Mouse (Mus musculus): ENCODE data around the gene Tcl1.
A peak's percentile ranks its signal among the peaks of the same experiment; 100 is the strongest.
"Not testable (repeated sequence)": the region's sequence is repeated elsewhere in the genome, so short reads cannot be mapped to it uniquely, and the experiment has no call there.

Gene Tcl1

GRCm38 (mm10) chr12:105181040-105181644 is 41.5 kb downstream of the Tcl1 start:
- DNase-seq (ENCODE audit: low read depth in 2 of 2, low spot score in 2 of 2): not testable (repeated sequence)

- DNase-seq (ENCODE audit: low read depth in 2 of 2, low spot score in 2 of 2): not testable (repeated sequence)
Measured at GRCm38 (mm10) chr12:105176044-105176443, 46.5 kb downstream of the Tcl1 start, which contains the start of gene Tcl1b5. Gene Tcl1b5, plus strand, starts transcription at chr12:105176344.

GRCm38 (mm10) chr12:105174318-105174717 is 48.3 kb downstream of the Tcl1 start:
- peak in 1 of 2 experiments; percentile 15 for DNase-seq (ENCODE audit: low read depth in 2 of 2, low spot score in 2 of 2)

GRCm38 (mm10) chr12:105173366-105173765 is 49.2 kb downstream of the Tcl1 start:
- DNase-seq (ENCODE audit: low read depth in 2 of 2, low spot score in 2 of 2): no peak

Data from CD8-positive naive resting alpha-beta T cell, adult 2 months (primary cell).